Mouse (Mus musculus): ENCODE measurements around the gene Kcna5. TPM values are rescaled to one million over a fixed set of nuclear protein-coding genes. Genes with fewer than 3 reads are reported as not detected.

The Kcna5 gene
- polyA plus RNA-seq, 1 experiment from 2014 or later = 8.9 TPM

GRCm38 (mm10) chr6:126497878-126498277 is 37.3 kb downstream of the Kcna5 start:
- Histone ChIP-seq H3K4me1 (ENCODE audit: control insufficient read depth, insufficient read depth, low read length) (no peaks in the 10 kb centered on the region), H3K27me3 (ENCODE audit: control insufficient read depth, insufficient read depth, low read length) (no peaks in the 10 kb centered on the region), H3K4me3 (replicated peaks; ENCODE audit: low read length) (no peak overlapping the region), H3K9me3 (replicated peaks; ENCODE audit: control insufficient read depth, low read length) (0 out of 2 replicates have a peak, but pooled peaks cover 3% of the 10 kb centered on the region), H3K4me2 (ENCODE audit: low read depth, low read length) (no peak overlapping the region), H3K36me3 (ENCODE audit: control insufficient read depth, insufficient read depth, low read length) (no peaks in the 10 kb centered on the region), H3K27ac (ENCODE audit: low read length) (no peak overlapping the region), H3K9ac (ENCODE audit: low read length) (no peak overlapping the region)
- no peak; the same call in 1 of the 2 replicates for ATAC-seq (ENCODE audit: insufficient read depth, low FRiP score)
- WGBS = 51% methylated on average over 5 of the region's 5 CpGs

DNA sequence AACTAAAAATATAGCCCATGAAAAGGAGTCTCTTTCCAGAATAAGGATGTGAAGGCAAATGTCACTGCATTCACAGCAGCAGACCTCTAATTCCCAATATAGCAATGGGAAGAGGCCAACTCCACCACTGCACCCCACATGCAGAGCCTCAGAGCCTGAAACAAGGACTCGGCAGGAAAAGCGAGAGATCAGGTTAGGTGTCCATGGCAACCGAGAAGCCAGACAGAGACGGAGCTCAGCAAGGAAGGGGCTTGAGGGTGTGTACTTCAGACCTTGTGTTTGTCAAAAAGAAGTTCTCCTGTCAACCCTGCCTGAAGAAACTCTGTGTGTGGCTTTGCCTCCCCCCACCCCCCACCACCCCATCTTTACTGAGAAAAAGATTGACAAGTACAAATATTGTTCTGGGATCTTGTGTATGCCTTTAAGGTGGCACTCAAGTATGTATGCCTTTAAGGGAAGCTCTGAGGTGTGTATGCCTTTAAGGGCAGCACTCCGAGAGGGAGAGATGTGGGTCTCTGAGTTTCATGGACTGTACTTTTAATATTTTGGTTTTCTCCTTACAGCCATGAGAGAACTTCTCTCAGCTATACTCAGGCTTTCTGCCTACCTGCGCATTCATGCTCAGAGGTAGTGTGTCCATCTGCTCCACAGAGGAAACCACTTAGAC is 37.9 kb downstream of the Kcna5 start:
- H3K36me3 ChIP-seq (ENCODE audit: control insufficient read depth, insufficient read depth, low read length) = no peaks in the 10 kb centered on the region
- H3K4me2 ChIP-seq (ENCODE audit: low read depth, low read length) = no peak overlapping the region
- no peaks in the 10 kb centered on the region for H3K27me3 ChIP-seq (ENCODE audit: control insufficient read depth, insufficient read depth, low read length)
- no peak for ATAC-seq (ENCODE audit: insufficient read depth, low FRiP score)
- 39% methylated on average over 6 of the region's 6 CpGs for WGBS
- H3K9ac ChIP-seq (ENCODE audit: low read length) = no peak overlapping the region
- H3K4me3 ChIP-seq (replicated peaks; ENCODE audit: low read length) = no peak overlapping the region
- no peaks in the 10 kb centered on the region for H3K4me1 ChIP-seq (ENCODE audit: control insufficient read depth, insufficient read depth, low read length)
- H3K27ac ChIP-seq (ENCODE audit: low read length) = no peak overlapping the region
- H3K9me3 ChIP-seq (replicated peaks; ENCODE audit: control insufficient read depth, low read length) = 0 out of 2 replicates have a peak, but pooled peaks cover 3% of the 10 kb centered on the region

DNA sequence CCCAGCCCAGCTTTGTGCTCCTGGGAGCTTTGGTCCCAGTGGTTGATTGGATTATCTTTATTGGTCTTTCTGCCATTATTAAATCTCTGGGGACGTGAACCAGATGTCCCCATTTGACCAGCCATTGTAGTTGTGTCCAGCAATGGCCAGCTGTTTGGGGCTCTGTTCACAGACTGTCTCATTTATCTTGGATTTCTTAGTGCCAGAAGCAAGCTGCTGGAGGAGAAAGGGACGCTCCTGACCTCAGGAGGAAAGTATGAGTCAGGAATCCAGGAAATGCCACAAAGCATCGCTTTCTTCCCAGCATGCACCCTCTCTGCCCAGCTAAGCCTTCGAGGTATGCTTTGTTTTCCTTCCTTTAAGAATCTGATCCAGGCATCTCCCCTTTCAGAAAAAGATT is 48.1 kb downstream of the Kcna5 start:
- no peaks in the 10 kb centered on the region for H3K36me3 ChIP-seq (ENCODE audit: control insufficient read depth, insufficient read depth, low read length)
- no peak overlapping the region for H3K4me2 ChIP-seq (ENCODE audit: low read depth, low read length)
- no peaks in the 10 kb centered on the region; the same call in 1 of the 2 replicates for H3K27me3 ChIP-seq (ENCODE audit: control insufficient read depth, insufficient read depth, low read length)
- H3K4me3 ChIP-seq (replicated peaks; ENCODE audit: low read length) = no peak overlapping the region
- H3K9ac ChIP-seq (ENCODE audit: low read length) = no peak overlapping the region
- no peak for ATAC-seq (ENCODE audit: insufficient read depth, low FRiP score)
- no peak overlapping the region; the same call in 1 of the 2 replicates for H3K27ac ChIP-seq (ENCODE audit: low read length)
- no peaks in the 10 kb centered on the region for H3K9me3 ChIP-seq (replicated peaks; ENCODE audit: control insufficient read depth, low read length)
- H3K4me1 ChIP-seq (ENCODE audit: control insufficient read depth, insufficient read depth, low read length) = no peaks in the 10 kb centered on the region
- WGBS = 18% methylated on average over 4 of the region's 4 CpGs

DNA sequence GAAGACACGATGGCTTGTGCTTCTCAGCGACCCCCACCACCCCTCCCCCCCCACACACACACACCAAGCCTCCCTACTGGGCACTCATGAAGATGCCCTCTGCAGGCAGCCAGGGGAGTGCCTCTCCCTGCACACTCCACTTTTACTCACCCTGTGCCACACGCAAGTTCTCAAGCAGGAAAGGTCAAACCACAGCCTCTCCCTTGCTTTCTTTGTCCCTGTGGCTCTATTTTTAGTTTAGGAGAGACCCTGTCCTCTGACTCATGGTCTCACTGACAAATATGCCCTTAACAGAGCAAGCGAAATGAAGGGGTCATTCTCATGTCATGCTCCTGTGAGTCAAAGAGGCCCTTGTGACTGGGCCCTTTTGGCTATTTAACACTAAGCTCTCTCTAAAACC is 50.3 kb downstream of the Kcna5 start:
- Histone ChIP-seq H3K27me3 (ENCODE audit: control insufficient read depth, insufficient read depth, low read length) (no peaks in the 10 kb centered on the region; the same call in 1 of the 2 replicates), H3K4me1 (ENCODE audit: control insufficient read depth, insufficient read depth, low read length) (no peaks in the 10 kb centered on the region), H3K4me2 (ENCODE audit: low read depth, low read length) (no peak overlapping the region), H3K36me3 (ENCODE audit: control insufficient read depth, insufficient read depth, low read length) (no peaks in the 10 kb centered on the region), H3K9ac (ENCODE audit: low read length) (no peak overlapping the region), H3K27ac (ENCODE audit: low read length) (no peak overlapping the region), H3K9me3 (replicated peaks; ENCODE audit: control insufficient read depth, low read length) (no peaks in the 10 kb centered on the region), H3K4me3 (replicated peaks; ENCODE audit: low read length) (no peak overlapping the region)
- 49% methylated on average over 4 of the region's 4 CpGs for WGBS
- ATAC-seq (ENCODE audit: insufficient read depth, low FRiP score) = peak; percentile 47; the same call in 1 of the 2 replicates

DNA sequence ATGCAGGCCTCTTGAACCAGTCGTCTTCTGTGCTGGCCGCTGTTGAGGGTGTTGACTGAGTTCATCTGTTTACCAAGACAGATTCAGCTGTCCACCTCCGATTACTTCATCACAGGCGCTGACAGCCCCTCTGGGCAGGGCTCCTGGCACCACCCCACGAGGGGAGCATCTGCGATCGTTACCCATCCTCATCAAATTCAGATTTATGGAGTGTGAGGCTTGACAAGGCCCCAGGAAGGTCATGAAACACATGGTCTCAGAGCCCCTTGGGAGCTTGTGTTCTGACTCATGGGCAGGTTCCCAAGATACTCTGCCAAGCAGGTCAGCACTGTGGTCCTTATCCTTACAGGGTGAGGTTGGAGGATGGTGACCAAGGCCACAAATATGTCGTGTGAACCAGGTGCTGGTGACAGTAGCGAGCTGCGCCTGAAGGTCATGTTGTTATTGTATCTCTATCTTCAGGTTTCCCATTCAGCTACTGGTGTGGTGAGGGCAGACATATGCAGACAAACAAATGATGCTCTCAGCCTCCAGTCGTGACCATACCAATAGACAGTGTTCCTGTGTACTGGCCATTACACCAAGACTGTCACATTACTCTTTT is 51.8 kb downstream of the Kcna5 start:
- no peak overlapping the region for H3K4me3 ChIP-seq (replicated peaks; ENCODE audit: low read length)
- no peak overlapping the region for H3K9ac ChIP-seq (ENCODE audit: low read length)
- no peaks in the 10 kb centered on the region for H3K4me1 ChIP-seq (ENCODE audit: control insufficient read depth, insufficient read depth, low read length)
- H3K27me3 ChIP-seq (ENCODE audit: control insufficient read depth, insufficient read depth, low read length) = no peaks in the 10 kb centered on the region; the same call in 1 of the 2 replicates
- H3K9me3 ChIP-seq (replicated peaks; ENCODE audit: control insufficient read depth, low read length) = no peaks in the 10 kb centered on the region
- 73% methylated on average over 11 of the region's 11 CpGs for WGBS
- no peak overlapping the region for H3K27ac ChIP-seq (ENCODE audit: low read length)
- no peak overlapping the region for H3K4me2 ChIP-seq (ENCODE audit: low read depth, low read length)
- H3K36me3 ChIP-seq (ENCODE audit: control insufficient read depth, insufficient read depth, low read length) = no peaks in the 10 kb centered on the region
- no peak for ATAC-seq (ENCODE audit: insufficient read depth, low FRiP score)

Other genes with a start within 250 kb of the Kcna5 start
- 0.94 and 1.3 TPM in 2 replicates for gene Kcna1, start 111.0 kb upstream of the Kcna5 start, polyA plus RNA-seq (2015; fragmentation: Nextera tagmentation; extraction: Ambion mirVana)
- gene Kcna6, start 205.3 kb upstream of the Kcna5 start, polyA plus RNA-seq (2015; fragmentation: Nextera tagmentation; extraction: Ambion mirVana) = 3.3 and 3.5 TPM in 2 replicates

All from stomach, embryonic 16.5 days (tissue).